Mouse (Mus musculus): ENCODE results near the gene Lrrc4c.

The Lrrc4c gene

GRCm38 (mm10) chr2:96573755-96574154, 255.8 kb downstream of the Lrrc4c start:
- no peak for DNase-seq

DNA sequence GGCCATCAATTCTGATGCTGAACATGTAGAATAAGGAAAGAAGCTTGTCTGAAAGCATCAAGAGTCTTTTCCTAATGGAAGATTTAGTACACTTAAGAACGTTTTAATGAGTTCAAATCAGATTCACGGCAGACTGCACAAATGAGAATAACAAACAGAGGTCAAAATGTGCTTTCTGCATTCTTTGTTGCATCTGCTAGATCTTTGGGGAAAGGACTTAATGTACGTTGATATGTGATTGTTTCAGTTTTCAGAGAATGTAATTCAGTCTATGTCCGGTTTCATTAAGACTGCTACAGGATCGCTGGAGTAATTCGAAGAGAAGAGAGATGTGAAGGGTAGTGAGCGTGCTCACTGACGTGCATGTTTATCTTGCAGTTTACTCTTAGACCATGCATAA, 259.7 kb downstream of the Lrrc4c start:
- no peak for DNase-seq

DNA sequence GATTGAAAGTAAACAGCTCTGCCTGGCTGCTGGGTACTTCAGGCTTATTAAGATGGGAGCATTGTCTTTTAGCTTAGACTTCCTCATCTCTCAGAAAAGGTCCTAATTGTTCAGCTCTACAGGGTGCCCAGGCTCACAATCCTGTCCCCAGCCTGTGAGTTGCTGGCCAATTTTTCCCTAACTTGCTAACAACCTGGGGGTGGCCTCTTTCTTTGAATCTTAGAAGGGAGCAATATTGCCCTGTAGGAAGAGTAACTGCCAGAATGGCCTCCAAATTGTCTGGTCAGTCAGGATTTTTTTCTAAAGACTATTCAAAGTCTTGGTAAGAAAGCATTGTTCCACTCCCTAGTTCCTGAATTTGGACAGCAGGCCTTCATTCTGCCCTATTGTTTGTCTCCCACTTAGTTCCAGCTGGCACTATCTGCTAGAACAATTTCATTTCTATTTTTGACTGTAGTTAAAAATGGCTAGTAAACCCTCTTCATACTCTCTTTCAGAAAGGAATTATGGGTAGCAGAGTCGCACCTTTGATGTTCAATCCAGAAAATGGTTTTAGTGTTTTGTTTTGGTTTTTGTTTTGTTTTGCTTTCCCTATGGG, 262.3 kb downstream of the Lrrc4c start:
- peak; percentile 35 for DNase-seq

GRCm38 (mm10) chr2:96585665-96586064, 267.7 kb downstream of the Lrrc4c start:
- DNase-seq, result peak; percentile 63

- DNase-seq, result no peak
Measured at GRCm38 (mm10) chr2:96604801-96605200, 286.8 kb downstream of the Lrrc4c start.

DNA sequence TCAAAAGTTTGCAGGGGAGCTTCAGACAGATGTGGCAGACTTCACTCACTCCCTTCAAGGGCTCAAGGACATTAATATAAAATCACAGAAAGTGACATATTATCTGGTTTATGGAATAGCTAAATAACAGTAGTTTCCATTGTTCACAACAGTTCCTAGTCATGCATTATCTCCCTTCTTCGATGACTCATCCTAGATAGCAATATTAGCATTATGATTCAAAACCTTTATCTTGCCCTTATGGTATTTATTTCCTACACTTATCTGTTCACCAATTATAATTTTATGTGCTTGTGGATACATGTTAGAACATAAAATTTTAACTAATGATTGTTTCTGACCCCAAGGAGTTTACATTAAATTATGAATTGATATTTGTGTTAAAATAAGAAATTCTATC, 296.2 kb downstream of the Lrrc4c start:
- DNase-seq, result no peak

- DNase-seq, result no peak
Measured at GRCm38 (mm10) chr2:96618691-96619205, 300.8 kb downstream of the Lrrc4c start.

- DNase-seq, result no peak
Measured at GRCm38 (mm10) chr2:96667113-96667512, 349.1 kb downstream of the Lrrc4c start.

- DNase-seq, result no peak
Measured at GRCm38 (mm10) chr2:96681806-96682205, 363.8 kb downstream of the Lrrc4c start.

GRCm38 (mm10) chr2:96685328-96685727, 367.4 kb downstream of the Lrrc4c start:
- DNase-seq, result no peak

GRCm38 (mm10) chr2:96705004-96705403, 387.0 kb downstream of the Lrrc4c start:
- DNase-seq, result no peak

GRCm38 (mm10) chr2:96707772-96708350, 389.9 kb downstream of the Lrrc4c start:
- DNase-seq, result peak; percentile 26

DNA sequence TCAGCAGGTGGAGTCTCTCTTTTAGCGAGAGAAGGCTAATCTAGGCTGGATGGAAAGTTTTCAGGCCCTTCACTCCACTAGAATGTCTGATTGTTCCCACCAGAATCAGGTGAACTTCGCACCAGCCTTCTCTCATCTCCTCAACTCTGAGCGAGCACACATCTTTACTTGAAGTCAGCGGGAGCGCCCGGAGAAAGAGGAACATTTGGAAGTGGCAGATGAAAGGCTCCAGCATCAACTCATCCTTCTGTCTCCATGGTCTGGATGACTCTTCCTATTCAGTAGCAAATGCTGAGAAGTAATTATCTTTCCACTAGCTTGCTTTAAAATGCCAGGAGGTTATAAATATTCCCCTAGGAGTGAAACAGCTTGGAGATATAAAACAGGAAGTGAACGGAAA, 396.6 kb downstream of the Lrrc4c start:
- peak; percentile 9 for DNase-seq

- DNase-seq, result no peak
Measured at GRCm38 (mm10) chr2:96717353-96717752, 399.4 kb downstream of the Lrrc4c start.

DNA sequence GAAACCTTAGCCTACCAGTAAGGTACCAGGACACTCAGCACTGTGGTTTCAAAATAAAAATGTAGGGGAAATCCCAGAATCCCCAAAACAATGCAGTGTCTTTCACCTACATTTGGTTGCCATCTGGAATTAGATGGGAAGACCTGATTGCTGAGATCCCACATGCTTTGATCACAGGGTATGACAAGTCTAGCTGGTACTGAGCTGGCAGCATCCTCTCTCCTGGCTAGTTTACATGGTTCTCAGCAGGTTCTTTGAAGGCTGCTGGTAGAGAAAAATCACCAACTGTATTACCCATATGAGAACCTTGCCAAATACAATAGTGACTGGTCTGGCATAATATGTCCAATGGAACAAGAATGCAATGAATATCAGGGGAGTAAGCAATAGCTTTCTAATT, 405.4 kb downstream of the Lrrc4c start:
- no peak for DNase-seq

GRCm38 (mm10) chr2:96736081-96736480, 418.1 kb downstream of the Lrrc4c start:
- DNase-seq, result no peak

DNA sequence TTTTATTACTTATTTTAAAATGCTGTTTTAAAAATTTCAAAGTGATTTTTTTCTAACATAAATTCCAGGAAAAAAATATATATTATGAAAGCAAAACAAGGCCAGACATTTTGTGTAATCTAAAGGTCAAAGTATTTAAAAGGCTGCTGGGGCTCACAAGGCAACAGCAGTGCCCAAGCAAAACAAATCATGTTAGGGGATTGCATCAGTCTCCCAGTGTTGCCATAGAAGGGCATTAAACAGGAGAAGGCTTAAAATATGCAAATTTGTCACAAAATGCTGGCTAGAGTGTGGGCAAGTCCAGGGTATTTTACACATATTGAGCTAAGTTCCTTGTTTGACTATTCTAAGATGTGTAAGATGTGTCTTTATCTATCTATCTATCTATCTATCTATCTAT, 437.1 kb downstream of the Lrrc4c start:
- DNase-seq, result no peak

DNA sequence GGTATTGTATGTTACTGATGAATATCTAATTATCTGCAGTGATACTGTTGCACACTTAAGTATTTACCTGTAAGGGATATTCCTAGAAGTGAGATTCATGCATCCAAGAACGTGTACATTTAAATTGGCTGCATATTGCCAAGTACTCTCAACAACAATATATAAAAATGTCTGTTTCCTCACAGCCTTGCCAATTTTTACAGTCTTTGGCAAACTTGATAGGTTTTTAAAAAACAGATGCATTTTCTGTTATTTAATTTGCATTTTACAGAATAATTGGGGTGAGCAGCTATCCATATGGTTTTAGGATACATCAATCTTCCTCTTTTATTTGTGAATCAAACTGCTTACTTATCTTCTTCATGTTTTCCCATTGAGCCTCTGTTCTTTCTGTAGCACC, 439.7 kb downstream of the Lrrc4c start:
- DNase-seq, result no peak

- DNase-seq, result peak; percentile 50
Measured at GRCm38 (mm10) chr2:96763538-96763937, 445.6 kb downstream of the Lrrc4c start.

- DNase-seq, result no peak
Measured at GRCm38 (mm10) chr2:96775376-96775775, 457.4 kb downstream of the Lrrc4c start.

- DNase-seq, result no peak
Measured at GRCm38 (mm10) chr2:96796681-96797385, 478.9 kb downstream of the Lrrc4c start.

GRCm38 (mm10) chr2:96850839-96851396, 532.9 kb downstream of the Lrrc4c start:
- DNase-seq, result no peak

DNA sequence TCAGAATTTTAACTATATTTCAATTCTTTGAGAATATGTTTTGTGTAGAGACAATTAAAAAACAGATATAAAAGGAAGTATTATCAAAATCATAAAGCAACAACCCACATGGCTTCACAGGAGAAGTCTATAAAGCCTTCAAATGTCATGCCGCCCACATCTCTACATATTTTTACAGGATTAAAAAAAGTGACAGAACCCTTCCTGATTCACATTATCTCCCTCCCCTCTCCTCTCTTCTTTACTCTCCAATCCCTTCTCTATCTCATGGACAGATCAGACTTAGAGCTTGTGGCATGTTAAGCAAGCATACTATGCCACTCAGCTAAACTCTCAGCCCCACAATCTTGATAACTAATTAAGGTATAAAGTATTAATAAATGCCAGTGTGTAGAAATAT, 535.8 kb downstream of the Lrrc4c start:
- no peak for DNase-seq

DNA sequence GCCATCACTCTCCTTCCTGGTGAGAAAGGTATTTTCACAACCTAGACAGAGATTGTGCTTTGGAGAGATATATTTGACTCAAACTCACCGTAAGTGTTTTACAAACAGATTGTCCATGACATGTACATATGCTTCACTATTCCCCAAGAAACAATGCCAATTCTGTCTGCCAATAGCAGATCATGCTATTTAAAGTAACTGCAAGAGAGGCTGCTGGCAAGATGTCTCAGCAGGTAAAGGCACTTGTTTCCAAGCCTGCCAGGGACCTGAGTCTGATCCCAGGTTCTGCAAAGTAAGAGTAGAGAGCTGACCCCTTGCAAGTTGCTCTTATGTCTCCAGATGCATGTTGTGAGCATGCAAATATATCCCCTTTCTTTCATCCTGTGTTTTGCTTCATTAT, 558.1 kb downstream of the Lrrc4c start:
- peak; percentile 56 for DNase-seq

Data from cerebellum, adult 8-10 months (tissue).